Mouse (Mus musculus): ENCODE results near the gene Snx18.

Snx18 gene

GRCm38 (mm10) chr13:113566411-113566810, 52.0 kb downstream of the Snx18 start:
- no peak for DNase-seq (ENCODE audit: low spot score in 2 of 2)

GRCm38 (mm10) chr13:113559646-113560045, 58.7 kb downstream of the Snx18 start:
- DNase-seq (ENCODE audit: low spot score in 2 of 2): no peak

GRCm38 (mm10) chr13:113556538-113556937, 61.8 kb downstream of the Snx18 start:
- no peak for DNase-seq (ENCODE audit: low spot score in 2 of 2)

GRCm38 (mm10) chr13:113555226-113555625, 63.1 kb downstream of the Snx18 start:
- no peak for DNase-seq (ENCODE audit: low spot score in 2 of 2)

GRCm38 (mm10) chr13:113553603-113554230, 64.6 kb downstream of the Snx18 start:
- DNase-seq (ENCODE audit: low spot score in 2 of 2): no peak

- no peak for DNase-seq (ENCODE audit: low spot score in 2 of 2)
Observed at GRCm38 (mm10) chr13:113552341-113552740, 66.0 kb downstream of the Snx18 start.

GRCm38 (mm10) chr13:113550866-113551565, 67.3 kb downstream of the Snx18 start:
- no peak for DNase-seq (ENCODE audit: low spot score in 2 of 2)

- DNase-seq (ENCODE audit: low spot score in 2 of 2): no peak
Observed at GRCm38 (mm10) chr13:113549021-113549420, 69.3 kb downstream of the Snx18 start.

- DNase-seq (ENCODE audit: low spot score in 2 of 2): no peak
Observed at GRCm38 (mm10) chr13:113547807-113548426, 70.4 kb downstream of the Snx18 start.

- no peak for DNase-seq (ENCODE audit: low spot score in 2 of 2)
Observed at GRCm38 (mm10) chr13:113542374-113542773, 76.0 kb downstream of the Snx18 start.

All from spleen, postnatal 10 days (tissue).